Mouse (Mus musculus) bone marrow, adult 2 months (tissue): ENCODE data around the gene Hsd17b1. TPM values are rescaled to one million over a fixed set of nuclear protein-coding genes. Genes with fewer than 3 reads are reported as not detected.
A peak's percentile ranks its signal among the peaks of the same experiment; 100 is the strongest.

Experiments
- H3K27ac ChIP-seq: fragments of 200-500 bp; 2 replicates; pipeline ENCODE4 v1.5.1; 2012; ENCODE audit warnings: low read depth, mild to moderate bottlenecking, control low read depth, inconsistent platforms, low read length; ENCODE audit not compliant: control insufficient read depth, poor library complexity, insufficient read depth
- H3K4me1 ChIP-seq: fragments of 200-500 bp; 2 replicates; pipeline ENCODE4 v1.6.1; 2011; ENCODE audit warnings: low read length; ENCODE audit not compliant: control insufficient read depth, insufficient read depth
- H3K4me3 ChIP-seq: fragments of 200-500 bp; replicated peaks from 2 replicates; pipeline ENCODE3; 2011; ENCODE audit warnings: mild to moderate bottlenecking, low read depth, low read length, control low read depth; ENCODE audit not compliant: control insufficient read depth
- CTCF ChIP-seq: fragments of 200-500 bp; IDR thresholded peaks from 2 replicates; pipeline ENCODE4 v1.5.1; 2011; ENCODE audit warnings: low read length, control low read depth; ENCODE audit not compliant: control insufficient read depth, insufficient read depth
- POLR2A ChIP-seq: fragments of 200-500 bp; IDR thresholded peaks from 2 replicates; pipeline ENCODE4 v1.6.1; 2011; ENCODE audit warnings: low read depth, mild to moderate bottlenecking, control low read depth, low read length, borderline replicate concordance; ENCODE audit not compliant: control insufficient read depth
- WGBS: fragments of 180-500 bp; shearing (Covaris S2); methylation state at CpG from one replicate; pipeline ENCODE4 v1.1.7; 2018; 5-methylcytosine and 5-hydroxymethylcytosine counted together
- polyA plus RNA-seq: library from polyadenylated mRNA; stranded (reverse); fragments of >200 nt; gene quantifications from 2 replicates; pipeline ENCODE4 v1.2.4, GENCODE M21; 2011; ENCODE audit warnings: low replicate concordance; ENCODE audit not compliant: missing spikeins, insufficient read depth, insufficient read length

The Hsd17b1 gene
- polyA plus RNA-seq, 1 experiment, result 2.3 TPM

DNA sequence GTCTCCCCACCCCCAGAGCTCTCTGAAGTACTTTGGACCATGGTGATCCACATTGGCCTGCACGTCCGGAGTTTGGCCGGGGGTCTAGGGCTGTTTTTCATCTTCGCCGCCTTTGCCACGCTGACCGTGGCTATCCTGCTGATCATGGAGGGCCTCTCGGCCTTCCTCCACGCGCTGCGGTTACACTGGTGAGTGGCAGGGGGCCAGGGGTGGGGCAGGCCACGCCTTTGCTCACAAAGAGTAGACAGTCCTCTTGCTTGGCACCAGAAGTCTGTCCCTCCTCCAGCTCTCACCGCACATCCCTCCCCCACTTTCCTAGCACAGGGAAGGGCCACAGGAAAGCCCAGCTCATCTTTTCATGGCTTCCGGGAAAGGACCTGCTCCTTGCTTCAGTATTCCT, 22.8 kb upstream of the Hsd17b1 start:
- H3K27ac ChIP-seq, result no peak overlapping the region; the same call in 1 of the 2 replicates
- TF ChIP-seq POLR2A, result no peak
- TF ChIP-seq CTCF, result no peak

GRCm38 (mm10) chr11:101056885-101057284, 21.3 kb upstream of the Hsd17b1 start:
- WGBS, result 79% methylated on average over 8 of the region's 8 CpGs
- Histone ChIP-seq H3K4me1 (peaks cover under 1% of the 10 kb centered on the region), H3K4me3 (no peak overlapping the region), H3K27ac (no peak overlapping the region)
- no peak for TF ChIP-seq POLR2A
- TF ChIP-seq CTCF, result no peak

More for the DNA sequence above, 22.8 kb upstream of the Hsd17b1 start:
- Histone ChIP-seq H3K4me3 (no peak overlapping the region), H3K4me1 (peaks cover 4% of the 10 kb centered on the region)
- 67% methylated on average over 14 of the region's 14 CpGs for WGBS

GRCm38 (mm10) chr11:101057860-101058259, 20.4 kb upstream of the Hsd17b1 start:
- peak; percentile 75 for TF ChIP-seq CTCF
- no peak for TF ChIP-seq POLR2A
- Histone ChIP-seq H3K27ac (no peak overlapping the region), H3K4me1 (peaks cover 5% of the 10 kb centered on the region), H3K4me3 (no peak overlapping the region)
- 30% methylated on average over 5 of the region's 5 CpGs for WGBS

DNA sequence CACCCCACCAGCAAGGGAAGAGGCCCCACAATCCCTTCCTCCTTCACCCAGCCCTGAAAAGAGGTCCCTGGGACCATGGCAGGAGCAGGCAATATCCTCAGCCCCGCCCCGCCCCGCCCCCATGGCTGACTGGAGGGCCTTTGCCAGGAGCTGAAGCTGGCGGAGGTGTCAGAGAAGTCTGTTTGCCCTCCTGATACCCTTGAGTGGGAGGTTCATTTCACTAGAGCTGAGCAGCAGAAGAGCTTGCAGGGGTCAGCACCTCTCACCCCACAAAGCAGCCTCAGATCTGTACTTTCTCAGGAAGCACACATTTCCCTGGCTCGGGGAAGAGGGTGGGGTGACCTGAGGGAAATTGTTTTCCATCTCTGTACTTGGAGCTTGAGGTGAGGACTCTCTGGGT, 19.5 kb upstream of the Hsd17b1 start:
- TF ChIP-seq CTCF, result no peak
- TF ChIP-seq POLR2A, result no peak
- peaks cover 11% of the 10 kb centered on the region for H3K4me1 ChIP-seq
- no peak overlapping the region for H3K4me3 ChIP-seq
- WGBS, result 67% methylated on average over 5 of the region's 5 CpGs
- H3K27ac ChIP-seq, result no peak overlapping the region

DNA sequence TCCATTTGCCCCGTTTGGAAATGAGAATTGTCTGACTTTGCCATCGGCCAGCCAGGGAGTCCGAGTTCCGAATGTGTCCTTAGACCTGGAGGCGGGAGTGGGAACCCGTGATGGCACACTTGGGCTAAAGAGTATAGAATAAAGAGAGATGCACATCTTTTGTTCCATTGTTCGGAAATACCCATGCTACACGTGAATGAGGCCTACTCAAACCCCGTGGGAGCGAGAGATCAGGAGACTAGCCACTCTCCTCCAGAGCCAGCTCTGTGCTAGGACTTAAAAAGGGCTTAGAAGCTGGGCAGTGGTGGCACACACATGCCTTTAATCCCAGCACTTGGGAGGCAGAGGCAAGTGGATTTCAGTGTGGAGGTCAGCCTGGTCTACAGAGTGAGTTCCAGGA, 18.7 kb upstream of the Hsd17b1 start:
- H3K4me1 ChIP-seq, result peaks cover 15% of the 10 kb centered on the region
- H3K4me3 ChIP-seq, result no peak overlapping the region
- H3K27ac ChIP-seq, result no peak overlapping the region; the same call in 1 of the 2 replicates
- 91% methylated on average over 10 of the region's 10 CpGs for WGBS
- no peak for TF ChIP-seq POLR2A
- no peak for TF ChIP-seq CTCF

GRCm38 (mm10) chr11:101060126-101060525, 18.1 kb upstream of the Hsd17b1 start:
- H3K27ac ChIP-seq, result peak overlapping the region; percentile 39; the same call in 1 of the 2 replicates
- TF ChIP-seq CTCF (no peak), POLR2A (no peak)
- WGBS, result 40% methylated on average over 8 of the region's 8 CpGs
- H3K4me3 ChIP-seq, result no peak overlapping the region
- H3K4me1 ChIP-seq, result peaks cover 15% of the 10 kb centered on the region

DNA sequence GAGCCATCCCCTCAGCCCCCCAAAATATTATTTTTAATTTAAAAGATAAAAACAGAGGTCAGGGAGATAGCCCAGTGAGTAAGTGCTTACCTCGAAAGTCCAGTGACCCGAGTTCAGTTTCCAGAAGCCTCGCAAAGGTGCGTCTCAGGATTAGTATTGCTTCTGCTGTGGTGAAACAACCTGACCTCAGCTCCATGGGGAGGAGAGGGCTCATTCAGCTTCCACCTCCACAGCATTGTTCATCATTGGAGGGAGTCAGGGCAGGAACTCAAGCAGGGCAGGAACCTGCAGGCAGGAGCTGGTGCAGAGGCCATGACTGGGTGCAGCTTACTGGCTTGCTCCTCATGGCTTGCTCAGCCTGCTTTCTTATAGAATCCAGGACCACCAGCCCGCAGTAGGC, 17.2 kb upstream of the Hsd17b1 start:
- H3K4me3 ChIP-seq, result no peak overlapping the region
- TF ChIP-seq CTCF (no peak), POLR2A (no peak)
- 90% methylated on average over 5 of the region's 5 CpGs for WGBS
- no peak overlapping the region for H3K27ac ChIP-seq
- peaks cover 15% of the 10 kb centered on the region for H3K4me1 ChIP-seq

DNA sequence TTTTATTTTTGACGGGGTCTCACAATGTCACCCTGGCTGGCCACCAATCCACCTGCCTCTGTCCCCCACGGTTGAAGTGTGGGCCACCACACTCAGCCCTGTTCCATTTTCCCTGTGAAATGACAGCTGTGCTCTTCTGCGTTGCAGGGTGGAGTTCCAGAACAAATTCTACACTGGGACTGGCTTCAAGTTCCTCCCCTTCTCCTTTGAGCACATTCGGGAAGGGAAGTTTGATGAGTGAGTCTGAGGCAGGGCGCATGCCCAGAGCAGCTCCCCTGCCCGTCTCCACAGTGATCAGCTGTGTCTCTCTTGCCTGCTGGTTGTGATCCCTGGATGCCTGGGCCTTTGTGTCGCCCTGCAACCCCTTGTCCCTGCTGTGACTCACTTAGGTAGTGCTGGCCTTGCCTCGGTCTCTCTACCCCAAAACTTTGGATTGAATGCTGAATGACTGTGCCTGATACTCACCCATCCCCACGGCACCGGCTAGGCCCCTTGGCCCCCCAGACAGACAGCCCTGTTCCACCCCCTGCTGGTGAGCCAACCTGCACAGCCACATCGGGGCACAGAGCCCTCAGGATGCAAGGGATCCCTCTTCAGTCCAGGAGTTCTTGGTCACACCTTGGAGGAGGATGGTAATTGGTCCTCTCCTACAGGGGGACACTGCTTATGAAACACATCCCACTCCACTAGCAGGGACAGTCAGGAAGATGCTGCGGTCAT, 15.9 kb upstream of the Hsd17b1 start:
- H3K4me3 ChIP-seq, result no peak overlapping the region
- no peak for TF ChIP-seq CTCF
- TF ChIP-seq POLR2A, result 0 out of 2 replicates have a peak, but pooled peaks have one; percentile 25
- peaks cover 15% of the 10 kb centered on the region for H3K4me1 ChIP-seq
- H3K27ac ChIP-seq, result peak overlapping the region; percentile 96
- WGBS, result 47% methylated on average over 12 of the region's 12 CpGs
